Mouse (Mus musculus) 3134 (cell line): ENCODE measurements around the gene Trank1.

ENCODE experiments used
- DNase-seq: peaks from one replicate; pipeline ENCODE4 v3.0.0-alpha.2; 2011; ENCODE audit warnings: low spot score; ENCODE audit not compliant: insufficient read length; ENCODE audit errors: extremely low read depth

Gene Trank1

DNA sequence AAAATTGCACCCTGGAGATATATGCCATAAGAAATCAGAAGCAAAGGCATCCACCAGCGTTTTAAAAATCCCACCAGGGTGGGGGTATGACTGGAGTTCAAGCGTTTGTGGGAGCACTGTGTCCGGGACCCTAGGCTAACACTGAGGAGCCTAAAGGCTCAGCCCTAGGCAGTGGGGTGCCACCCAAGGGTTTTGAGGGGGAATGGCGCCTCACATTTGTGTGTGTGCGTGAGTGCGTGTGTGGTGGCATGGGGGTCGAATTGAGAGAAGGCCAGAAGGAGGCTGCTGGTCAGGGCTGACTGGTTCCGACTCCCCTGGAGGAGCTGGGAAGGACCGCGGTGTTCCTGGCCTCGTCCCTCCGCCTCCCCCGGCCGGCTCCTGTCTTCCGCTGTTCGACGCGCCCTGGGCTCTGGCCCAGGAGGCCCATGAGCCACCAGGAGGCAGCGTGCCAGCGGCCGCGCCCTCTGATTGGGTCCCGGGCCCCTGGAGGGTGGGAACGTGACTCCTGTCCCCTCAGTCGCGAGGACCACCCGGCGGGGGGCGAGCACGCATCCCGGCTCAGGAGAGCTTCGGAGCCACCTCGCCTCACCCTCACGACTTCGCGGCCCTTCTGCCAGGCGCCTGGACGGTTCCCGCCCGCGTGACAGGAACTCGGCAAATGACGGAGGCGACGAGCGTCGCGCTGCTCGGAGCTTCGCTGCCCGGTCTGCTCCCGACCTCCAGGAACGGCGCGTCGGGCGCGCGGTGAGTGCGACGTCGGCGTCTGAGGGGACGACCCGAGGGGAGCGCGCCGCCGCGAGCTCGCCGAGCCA lies at the start of gene Trank1:
Gene Trank1, plus strand, starts transcription at position 709 of the 812 bp plus-strand sequence.
- DNase-seq, result no peak

DNA sequence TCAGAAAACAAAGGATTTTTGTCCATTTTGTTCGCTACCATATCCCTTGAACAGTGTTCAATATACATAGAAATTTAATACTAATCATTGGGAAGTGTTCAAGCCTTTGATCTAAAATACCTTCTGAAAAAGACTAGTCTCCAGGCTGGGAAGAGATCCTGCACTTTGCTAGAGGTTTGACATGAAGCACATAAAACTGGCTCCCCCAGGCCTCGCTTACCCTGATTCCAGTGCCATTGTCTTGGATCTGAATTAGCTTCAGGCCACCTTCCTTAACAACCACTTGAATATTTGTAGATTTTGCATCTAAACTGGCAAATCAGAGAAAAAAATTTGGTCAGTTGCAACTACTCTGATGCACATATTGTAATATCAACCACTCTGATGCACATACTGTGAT lies 43.5 kb upstream of the Trank1 start:
- DNase-seq, result no peak

DNA sequence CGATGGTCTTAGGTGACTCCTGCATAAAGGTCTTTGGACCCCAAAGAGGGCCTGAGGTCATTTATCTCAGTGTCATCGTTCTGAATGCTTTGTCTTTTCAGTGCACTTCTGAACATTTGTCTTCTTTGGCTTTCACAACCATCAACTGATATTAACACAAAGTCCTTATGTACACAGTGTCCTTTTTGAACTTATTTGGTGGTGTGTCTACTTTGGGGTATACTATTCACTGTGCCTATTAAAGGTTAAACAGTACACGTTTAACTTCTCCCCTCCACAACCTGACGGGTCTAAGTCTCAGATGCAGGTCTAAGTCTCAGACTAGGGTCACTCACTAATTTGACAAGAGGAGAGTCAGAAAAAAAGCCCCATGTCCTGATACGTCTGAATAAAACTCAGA lies 40.9 kb upstream of the Trank1 start:
- DNase-seq, result no peak

DNA sequence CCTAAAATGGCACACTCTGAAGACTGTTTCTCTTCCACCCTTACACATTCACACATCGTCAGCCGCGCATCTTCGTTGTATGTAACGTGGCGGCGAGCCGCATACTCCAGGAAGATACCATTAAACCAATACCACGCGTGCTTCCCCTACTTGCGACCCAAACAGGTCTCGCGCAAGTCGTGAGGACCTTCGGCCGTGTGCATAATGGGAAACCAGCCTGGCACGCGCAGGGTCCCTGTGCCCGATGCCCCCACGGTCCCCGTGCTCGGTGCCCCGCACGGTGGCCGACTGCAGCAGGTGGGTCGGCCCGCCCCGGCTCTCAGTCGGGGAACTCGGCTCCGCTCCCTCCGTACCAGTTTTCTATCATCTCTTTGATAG lies 40.5 kb upstream of the Trank1 start:
- no peak for DNase-seq

DNA sequence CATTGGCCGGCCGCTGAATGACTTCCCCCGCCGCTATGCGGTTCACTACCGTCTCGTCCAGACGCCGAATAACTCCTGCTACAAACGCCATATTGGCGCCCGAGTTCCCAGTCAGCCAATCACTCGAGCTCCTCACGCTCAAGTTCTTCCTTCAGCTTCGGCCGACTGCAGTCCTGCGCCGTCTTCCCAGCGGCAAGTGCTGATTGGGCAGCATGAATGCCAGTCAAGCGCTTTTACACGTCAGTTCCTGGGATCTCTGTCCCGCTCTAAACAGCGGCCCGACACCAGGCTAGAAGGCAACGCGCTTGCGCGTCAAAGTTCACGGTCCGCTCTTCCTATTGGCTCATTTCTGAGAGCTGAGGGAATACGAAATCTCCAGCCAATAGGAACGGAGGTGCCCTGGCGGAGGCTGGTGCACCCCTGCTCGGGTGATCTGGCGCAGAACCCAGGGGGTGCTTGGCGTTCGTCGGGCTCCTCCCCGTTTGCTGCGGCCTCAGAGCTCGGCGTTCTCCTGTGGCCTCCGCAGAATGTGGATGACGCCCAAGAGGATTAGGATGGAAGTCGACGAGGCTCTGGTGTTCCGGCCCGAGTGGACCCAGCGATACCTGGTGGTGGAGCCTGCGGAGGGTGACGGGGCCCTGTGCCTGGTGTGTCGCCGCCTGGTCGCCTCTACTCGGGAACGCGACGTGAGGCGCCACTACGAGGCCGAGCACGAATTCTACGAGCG lies 39.9 kb upstream of the Trank1 start, which contains the start of the genes Mlh1 and Epm2aip1:
Gene Mlh1, minus strand, starts transcription at position 358 of the 727 bp plus-strand sequence.
Gene Epm2aip1, plus strand, starts transcription at position 496 of the 727 bp plus-strand sequence.
- peak; percentile 97 for DNase-seq

DNA sequence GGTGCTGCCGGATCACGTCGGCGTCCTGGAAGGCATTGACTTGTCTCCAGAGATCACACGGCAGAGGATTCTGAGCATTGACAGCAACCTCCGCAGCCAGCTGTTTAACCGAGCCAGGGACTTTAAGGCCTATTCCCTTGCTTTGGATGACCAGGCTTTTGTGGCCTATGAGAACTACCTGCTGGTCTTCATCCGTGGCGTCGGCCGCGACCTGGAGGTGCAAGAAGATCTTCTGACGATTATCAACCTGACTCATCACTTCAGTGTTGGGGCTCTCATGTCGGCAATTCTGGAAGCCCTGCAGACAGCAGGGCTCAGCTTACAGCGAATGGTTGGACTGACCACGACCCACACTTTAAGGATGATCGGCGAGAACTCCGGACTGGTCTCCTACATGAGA lies 39.2 kb upstream of the Trank1 start:
- no peak for DNase-seq

DNA sequence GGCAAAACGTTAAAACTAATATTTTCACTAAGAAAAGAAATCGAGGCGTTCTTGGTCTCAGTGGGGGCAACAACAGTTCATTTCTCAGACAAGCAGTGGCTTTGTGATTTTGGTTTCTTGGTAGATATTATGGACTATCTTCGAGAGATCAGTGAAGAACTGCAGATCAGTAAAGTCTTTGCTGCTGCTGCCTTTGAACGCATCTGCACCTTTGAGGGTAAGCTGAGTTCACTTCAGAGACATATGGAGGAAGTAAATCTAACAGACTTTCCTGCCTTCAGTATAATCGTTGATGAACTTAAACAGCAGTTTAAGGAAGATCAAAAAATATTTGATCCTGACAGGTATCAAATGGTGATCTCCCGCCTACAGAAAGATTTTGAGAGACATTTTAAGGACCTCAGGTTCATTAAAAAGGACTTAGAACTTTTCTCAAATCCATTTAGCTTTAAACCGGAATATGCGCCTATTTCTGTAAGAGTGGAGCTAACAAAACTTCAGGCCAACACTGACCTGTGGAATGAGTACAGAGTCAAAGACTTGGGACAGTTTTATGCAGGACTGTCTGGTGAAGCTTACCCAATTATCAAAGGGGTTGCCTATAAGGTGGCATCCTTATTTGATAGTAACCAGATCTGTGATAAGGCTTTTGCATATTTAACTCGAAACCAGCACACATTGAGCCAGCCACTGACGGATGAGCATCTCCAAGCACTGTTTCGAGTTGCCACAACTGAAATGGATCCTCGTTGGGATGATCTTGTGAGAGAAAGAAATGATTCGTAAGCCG lies 38.3 kb upstream of the Trank1 start:
- DNase-seq, result no peak

DNA sequence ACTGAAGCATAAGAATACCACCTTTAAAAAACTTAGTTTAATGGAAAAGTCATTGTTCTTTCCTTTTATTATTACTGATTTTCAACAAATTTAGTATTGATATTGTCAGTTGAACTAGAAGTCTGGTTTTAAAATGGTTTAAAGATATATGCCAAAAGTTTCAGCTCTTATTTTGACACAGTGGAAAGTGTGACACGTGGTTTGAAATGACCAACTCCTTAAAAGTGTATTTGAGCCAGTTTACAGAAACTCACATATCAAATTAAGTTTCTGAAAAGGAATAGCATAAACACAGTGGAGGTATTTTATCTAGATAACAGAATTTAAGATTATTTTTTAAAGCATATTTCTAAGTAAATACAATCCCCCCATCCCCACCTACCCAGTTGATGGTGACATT lies 37.6 kb upstream of the Trank1 start:
- no peak for DNase-seq

DNA sequence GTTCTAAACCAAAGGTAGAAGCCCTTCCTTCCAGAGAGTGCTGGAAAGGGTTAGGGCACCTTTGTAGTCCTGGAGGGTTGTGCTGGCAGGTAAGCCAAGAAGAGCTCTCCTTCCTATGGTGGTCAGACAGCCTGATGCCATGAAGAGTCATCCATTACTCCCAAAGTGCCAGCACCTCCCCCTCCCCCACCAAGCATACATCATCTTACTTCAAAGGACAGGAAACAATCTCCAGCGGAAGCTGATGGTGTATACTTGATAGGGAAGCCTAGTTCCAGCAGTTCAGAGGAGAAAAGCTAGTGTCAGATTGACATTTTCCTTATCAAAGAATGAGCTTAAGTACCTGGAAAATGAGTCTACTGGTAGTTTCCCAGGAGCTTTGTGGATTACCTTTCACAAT lies 36.4 kb upstream of the Trank1 start:
- no peak for DNase-seq

DNA sequence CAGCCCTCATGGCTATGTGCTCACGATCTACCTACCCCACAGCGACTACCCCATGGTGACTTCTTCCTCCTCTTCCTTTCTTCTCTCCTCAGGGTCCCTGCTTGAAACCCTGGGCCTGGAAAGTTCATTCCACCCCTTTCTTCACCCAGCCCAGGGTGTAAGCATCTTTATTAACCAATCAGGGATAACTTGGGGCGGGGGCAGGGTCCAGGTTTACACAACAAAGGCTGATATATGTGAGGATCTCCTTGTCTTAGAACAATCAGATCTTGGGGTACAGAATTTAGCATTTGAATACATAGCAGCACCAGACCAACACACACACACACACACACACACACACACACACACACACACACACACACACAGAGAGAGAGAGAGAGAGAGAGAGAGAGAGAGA lies 26.5 kb upstream of the Trank1 start:
- DNase-seq, result no peak

DNA sequence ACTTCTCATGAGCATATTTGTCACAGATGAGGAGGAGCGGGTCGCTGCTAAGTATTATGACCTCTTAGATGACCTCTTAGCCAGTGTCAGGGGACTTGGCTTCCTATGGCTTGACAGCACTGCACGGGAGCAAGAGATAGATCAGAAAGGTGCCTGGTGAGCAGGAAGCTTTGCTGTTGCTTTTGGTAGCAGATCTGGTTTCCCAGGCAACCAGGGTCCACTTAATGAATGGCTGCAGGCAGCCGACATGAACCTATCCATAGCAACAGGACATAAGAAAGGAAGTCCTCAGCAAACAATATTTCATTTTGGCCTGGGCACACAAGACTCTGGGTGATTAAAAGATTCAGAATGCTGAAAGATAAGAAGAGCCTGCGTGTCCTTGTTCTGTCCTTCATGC lies 25.9 kb upstream of the Trank1 start:
- no peak for DNase-seq

DNA sequence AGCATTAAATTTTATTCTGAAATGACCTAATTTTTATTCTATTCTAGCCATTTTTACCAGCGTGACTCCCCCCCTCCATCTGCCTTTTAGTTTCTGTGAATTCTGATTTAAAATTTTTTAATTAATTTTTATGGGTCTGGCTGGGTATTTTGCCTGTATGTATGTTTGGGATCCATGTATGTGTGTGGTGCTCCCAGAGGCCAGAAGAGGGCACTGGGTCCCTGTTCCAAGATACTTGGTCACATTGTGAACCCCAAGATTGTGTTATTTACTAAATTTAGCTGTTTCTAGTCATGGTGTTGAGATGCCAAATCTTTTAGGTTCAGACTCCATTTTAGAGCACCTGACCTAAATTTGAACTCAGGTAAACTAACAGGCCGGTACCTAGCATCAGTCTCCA lies 25.1 kb upstream of the Trank1 start:
- no peak for DNase-seq

DNA sequence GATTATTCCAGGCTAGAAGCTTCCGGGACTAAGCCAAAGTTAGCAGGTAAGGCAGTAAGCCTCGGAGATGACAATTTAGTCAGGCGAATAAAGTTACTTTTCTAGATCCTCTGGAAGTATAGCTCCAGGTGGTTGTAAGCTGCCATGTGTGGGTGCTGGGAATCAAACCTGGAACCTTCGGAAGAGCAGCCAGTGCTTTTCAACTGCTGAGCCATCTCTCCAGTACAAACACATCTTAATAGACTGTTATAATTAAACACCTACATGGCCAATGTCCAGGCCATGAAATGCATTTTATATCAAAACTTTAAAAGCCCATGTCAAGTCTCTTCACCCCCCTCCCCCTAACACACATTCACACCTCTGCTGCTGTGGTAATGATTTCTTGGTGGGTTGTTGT lies 23.6 kb upstream of the Trank1 start:
- no peak for DNase-seq

DNA sequence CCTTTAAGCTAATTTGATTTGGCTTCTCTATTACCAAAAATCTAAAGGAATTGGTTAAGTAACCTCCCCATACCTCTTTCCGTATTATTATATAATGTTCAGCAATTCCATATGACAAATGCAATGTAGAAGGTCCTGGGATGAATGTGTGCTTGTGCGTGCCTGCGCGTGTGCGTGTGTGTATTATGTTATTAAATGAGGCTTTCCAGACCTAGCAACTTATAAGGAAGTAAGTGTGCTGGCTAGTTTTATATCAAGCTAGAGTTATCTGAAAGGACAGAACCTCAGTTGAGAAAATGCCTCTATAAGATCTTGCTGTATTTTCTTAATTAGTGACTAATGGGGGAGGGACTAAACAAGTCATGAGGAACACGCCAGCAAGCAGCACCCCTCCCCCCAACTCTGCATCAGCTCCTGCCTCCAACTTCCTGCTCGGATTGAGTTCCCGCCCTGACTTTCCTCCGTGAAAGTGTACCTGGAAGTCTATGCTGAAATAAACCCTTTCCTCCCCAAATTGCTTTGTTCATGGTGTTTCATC lies 22.2 kb upstream of the Trank1 start:
- no peak for DNase-seq

DNA sequence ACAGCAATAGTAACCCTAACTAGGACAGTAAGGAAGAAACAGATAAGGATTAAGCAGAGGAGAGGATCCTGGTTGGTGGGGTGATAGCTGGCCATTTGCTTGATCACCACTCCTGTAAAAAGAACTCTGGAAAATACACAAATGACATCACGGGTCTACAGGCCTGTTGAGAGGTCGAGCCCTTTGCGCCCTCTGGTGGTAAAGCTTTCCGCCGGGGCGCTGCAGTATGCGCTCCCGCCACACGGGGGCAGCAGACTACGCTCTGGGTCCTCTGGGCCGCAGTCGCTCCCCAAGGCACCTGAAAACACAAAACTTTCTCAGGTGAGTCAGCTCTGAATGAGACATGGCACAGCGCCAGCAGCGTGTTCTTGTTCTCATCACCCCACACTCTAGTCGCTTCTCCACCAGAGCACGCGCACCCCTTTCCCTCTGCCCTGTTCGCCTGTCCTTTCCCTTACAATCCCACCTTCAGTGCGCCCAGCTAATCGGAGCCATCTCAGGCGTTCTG lies 21.7 kb upstream of the Trank1 start:
- peak; percentile 87 for DNase-seq

DNA sequence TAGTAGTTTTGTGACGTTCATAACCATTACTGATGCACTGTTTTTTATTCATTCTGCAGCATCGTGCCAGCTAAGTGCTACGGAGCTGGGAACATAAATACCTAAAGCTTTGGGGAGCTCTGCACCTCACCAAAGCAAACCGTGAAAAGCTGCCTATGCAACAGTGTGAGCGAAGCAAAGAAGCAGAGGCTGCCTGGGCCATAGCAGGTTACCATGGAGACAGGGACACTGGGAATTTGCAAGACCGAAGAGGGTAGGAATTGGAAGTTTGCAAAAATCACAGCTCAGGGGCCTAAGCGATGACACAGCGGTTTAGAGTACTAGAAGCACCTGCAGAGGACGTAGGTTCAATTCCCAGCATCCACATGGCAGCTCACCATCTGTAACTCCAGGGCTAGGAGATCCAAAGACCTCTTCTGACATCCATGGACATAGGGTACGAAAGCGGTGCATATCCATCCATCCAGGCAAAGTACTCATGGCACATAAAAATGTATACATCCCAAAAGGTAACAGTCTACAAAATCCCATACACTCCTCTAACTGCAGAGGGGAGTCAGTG lies 20.9 kb upstream of the Trank1 start:
- no peak for DNase-seq

DNA sequence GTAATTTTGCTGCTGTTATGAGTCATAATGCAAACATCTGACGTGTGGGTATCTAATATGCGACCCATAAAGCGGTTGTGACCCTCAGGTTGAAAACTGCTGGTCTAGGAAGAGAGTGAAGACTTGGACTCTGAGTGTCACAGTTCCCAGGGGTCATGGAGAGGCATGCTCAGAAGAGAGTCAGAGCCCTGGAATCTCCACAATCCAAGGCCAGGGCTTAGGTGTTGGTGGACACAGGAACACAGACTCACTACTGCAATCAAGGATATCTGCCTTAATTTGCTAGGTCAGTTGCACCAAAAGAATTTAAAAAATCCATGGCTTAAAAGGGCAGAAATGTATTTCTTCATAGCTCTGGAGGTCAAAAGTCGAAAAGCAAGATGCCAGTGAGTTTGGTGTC lies 18.3 kb upstream of the Trank1 start:
- no peak for DNase-seq

DNA sequence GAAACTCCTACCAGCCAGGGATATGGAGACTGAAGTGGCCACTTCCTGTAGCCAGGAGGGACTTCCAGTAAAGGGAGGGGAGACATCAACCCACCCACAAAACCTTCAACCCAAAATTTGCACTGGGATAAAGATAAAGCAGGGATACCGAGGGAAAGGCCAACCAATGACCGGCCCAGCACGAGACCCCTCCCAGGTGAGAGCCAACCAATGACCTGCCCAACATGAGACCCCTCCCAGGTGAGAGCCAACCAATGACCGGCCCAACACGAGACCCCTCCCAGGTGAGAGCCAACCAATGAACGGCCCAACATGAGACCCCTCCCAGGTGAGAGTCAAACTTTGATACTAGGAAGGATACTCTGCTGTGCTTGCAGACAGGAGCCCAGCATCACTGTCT lies 16.6 kb upstream of the Trank1 start:
- no peak for DNase-seq

DNA sequence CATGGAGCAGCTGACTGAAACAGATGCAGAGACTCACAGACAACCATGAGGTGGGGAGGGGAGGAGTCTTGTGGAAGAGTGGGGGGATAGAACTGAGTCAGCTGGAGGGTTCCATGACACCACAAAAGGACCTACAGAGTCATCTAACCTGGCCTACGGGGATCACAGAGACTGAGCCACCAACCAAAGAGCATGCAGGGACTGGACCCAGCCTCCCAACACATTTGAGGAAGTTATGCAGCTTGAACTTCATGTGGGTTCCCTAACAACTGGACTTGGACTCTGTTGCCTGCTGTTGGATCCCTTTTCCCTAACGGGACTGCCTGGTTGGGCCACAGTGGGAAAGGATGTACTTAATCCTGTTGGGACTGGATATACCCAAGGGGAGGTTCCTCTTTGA lies 16.2 kb upstream of the Trank1 start:
- DNase-seq, result no peak

DNA sequence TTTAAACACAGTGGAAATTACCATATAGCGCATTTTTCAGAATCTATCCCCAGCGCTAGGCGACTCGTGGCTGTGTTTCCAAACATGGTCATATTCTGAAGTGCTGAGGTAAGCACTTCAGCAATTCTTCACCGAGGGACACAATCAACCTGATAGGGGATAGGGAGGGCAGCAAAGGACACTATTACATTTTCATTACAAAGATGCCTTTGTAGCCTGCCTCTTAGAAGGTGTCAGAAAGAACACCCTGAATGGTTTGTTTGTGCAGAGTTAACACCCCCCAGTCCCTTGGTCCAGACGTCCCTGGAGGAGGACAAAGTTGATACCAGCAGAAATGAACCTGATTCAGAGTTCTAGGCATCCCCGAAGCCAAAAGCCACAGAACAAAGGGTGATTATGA lies 15.1 kb upstream of the Trank1 start:
- no peak for DNase-seq

DNA sequence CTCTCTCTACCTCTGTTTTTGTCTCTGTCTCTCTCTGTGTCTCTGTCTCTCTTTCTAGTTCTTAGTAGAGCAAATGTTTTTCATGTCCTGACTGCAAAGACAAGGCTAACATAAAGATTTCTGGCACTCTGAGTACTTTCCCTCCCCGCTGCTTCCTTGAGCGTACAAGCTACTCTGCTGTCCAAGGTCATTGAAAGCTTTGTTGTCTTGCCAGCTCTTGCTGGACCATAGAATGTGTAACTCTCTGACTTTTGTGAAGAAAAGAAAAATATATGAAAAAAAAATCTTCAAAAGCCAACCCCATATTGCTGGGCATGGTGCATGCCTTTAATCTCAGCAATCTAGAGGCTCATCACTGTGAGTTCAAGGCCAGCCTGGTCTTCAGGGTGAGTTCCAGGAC lies 12.9 kb upstream of the Trank1 start:
- DNase-seq, result no peak
